Mouse (Mus musculus) MEL (cell line): ENCODE results near the gene Ttc36. TPM values are rescaled to one million over a fixed set of nuclear protein-coding genes. Genes with fewer than 3 reads are reported as not detected.

Experiments used
- DNase-seq: peaks from one replicate; pipeline ENCODE4 v3.0.0; 2011; ENCODE audit warnings: low read depth, low spot score
- H3K27ac ChIP-seq: 2 replicates; pipeline ENCODE4 v1.5.1; 2012; ENCODE audit warnings: low read depth, mild to moderate bottlenecking, control low read depth, low read length, moderate library complexity; ENCODE audit not compliant: control insufficient read depth
- H3K27me3 ChIP-seq, 2 experiments: fragments of 150-350 bp in 1 of 2; sonication (generic) in 1 of 2; 2 replicates each; pipeline ENCODE4 v1.6.1; 2012; ENCODE audit warnings: low read length in 2 of 2, mild to moderate bottlenecking in 2 of 2, improper control_type of control experiment in 1 of 2, moderate library complexity in 1 of 2; ENCODE audit not compliant: insufficient read depth in 2 of 2, control insufficient read depth in 1 of 2
- H3K36me3 ChIP-seq, 2 experiments: 2 replicates each; pipeline ENCODE4 v1.6.1; 2012 to 2014; ENCODE audit warnings: low read length in 2 of 2, improper control_type of control experiment in 1 of 2, inconsistent platforms in 1 of 2, mild to moderate bottlenecking in 1 of 2; ENCODE audit not compliant: insufficient read depth in 2 of 2, control insufficient read depth in 1 of 2
- H3K4me1 ChIP-seq, 2 experiments: fragments of 150-350 bp in 1 of 2; sonication (generic) in 1 of 2; 2 replicates each; pipeline ENCODE4 v1.6.1; 2012; ENCODE audit warnings: low read length in 2 of 2, improper control_type of control experiment in 1 of 2, mild to moderate bottlenecking in 1 of 2; ENCODE audit not compliant: insufficient read depth in 2 of 2, control insufficient read depth in 1 of 2
- H3K4me3 ChIP-seq, 2 experiments: fragments of 150-350 bp in 1 of 2; sonication (generic) in 1 of 2; 2 replicates each; pipeline ENCODE4 v1.5.1; 2012; ENCODE audit warnings: low read depth in 2 of 2, low read length in 2 of 2, mild to moderate bottlenecking in 2 of 2, moderate library complexity in 2 of 2, control low read depth in 1 of 2, improper control_type of control experiment in 1 of 2; ENCODE audit not compliant: control insufficient read depth in 1 of 2, insufficient read depth in 1 of 2
- H3K79me2 ChIP-seq: 2 replicates; pipeline ENCODE4 v1.6.1; 2012; ENCODE audit warnings: mild to moderate bottlenecking, low read length, moderate library complexity; ENCODE audit not compliant: control insufficient read depth, poor library complexity, insufficient read depth
- H3K9ac ChIP-seq: 2 replicates; pipeline ENCODE4 v1.6.1; 2012; ENCODE audit warnings: low read depth, mild to moderate bottlenecking, control low read depth, low read length, moderate library complexity; ENCODE audit not compliant: control insufficient read depth, poor library complexity, severe bottlenecking
- H3K9me3 ChIP-seq: fragments of 150-350 bp; sonication (generic); replicated peaks from 2 replicates; pipeline ENCODE4 v1.6.1; 2012; ENCODE audit warnings: mild to moderate bottlenecking, low read length, improper control_type of control experiment, moderate library complexity; ENCODE audit not compliant: insufficient read depth
- BHLHE40 ChIP-seq: IDR thresholded peaks from 2 replicates; pipeline ENCODE4 v1.6.1; 2012; ENCODE audit warnings: low read depth, mild to moderate bottlenecking, inconsistent platforms, low read length, improper control_type of control experiment, borderline replicate concordance
- CHD1 ChIP-seq: IDR thresholded peaks from 2 replicates; pipeline ENCODE4 v1.6.1; 2012; ENCODE audit warnings: low read depth, mild to moderate bottlenecking, inconsistent platforms, low read length, improper control_type of control experiment
- CHD2 ChIP-seq: IDR thresholded peaks from 2 replicates; pipeline ENCODE4 v1.6.1; 2011; ENCODE audit warnings: low read length, improper control_type of control experiment
- CTCF ChIP-seq, 3 experiments: IDR thresholded peaks in 2 of 3; conservative IDR thresholded peaks in 1 of 3; 2 replicates each; pipeline ENCODE4 v1.5.1; 2011 to 2012; ENCODE audit warnings: low read length in 3 of 3, low read depth in 2 of 3, mild to moderate bottlenecking in 2 of 3, improper control_type of control experiment in 1 of 3, inconsistent platforms in 1 of 3, mixed read lengths in 1 of 3, moderate library complexity in 1 of 3; ENCODE audit not compliant: control insufficient read depth in 1 of 3, insufficient read depth in 1 of 3, poor library complexity in 1 of 3, severe bottlenecking in 1 of 3
- EP300 ChIP-seq, 2 experiments: IDR thresholded peaks; 2 replicates each; pipeline ENCODE4 v1.6.1; 2011; ENCODE audit warnings: improper control_type of control experiment in 2 of 2, low read length in 2 of 2, low read depth in 1 of 2, mild to moderate bottlenecking in 1 of 2
- ETS1 ChIP-seq: IDR thresholded peaks from 2 replicates; pipeline ENCODE4 v1.6.1; 2012; ENCODE audit warnings: low read depth, mild to moderate bottlenecking, inconsistent platforms, low read length, improper control_type of control experiment, moderate library complexity
- GATA1 ChIP-seq: IDR thresholded peaks from 2 replicates; pipeline ENCODE4 v1.6.1; 2011; ENCODE audit warnings: low read depth, low read length, improper control_type of control experiment
- KAT2A ChIP-seq: conservative IDR thresholded peaks from 2 replicates; pipeline ENCODE4 v1.6.1; 2012; ENCODE audit warnings: low read depth, low read length, improper control_type of control experiment, inconsistent platforms
- MAX ChIP-seq: IDR thresholded peaks from 2 replicates; pipeline ENCODE4 v1.6.1; 2011; ENCODE audit warnings: low read length, improper control_type of control experiment
- MAZ ChIP-seq: IDR thresholded peaks from 2 replicates; pipeline ENCODE4 v1.6.1; 2012; ENCODE audit warnings: low read depth, mild to moderate bottlenecking, inconsistent platforms, low read length, improper control_type of control experiment
- MEF2A ChIP-seq: IDR thresholded peaks from 2 replicates; pipeline ENCODE4 v1.6.1; 2014; ENCODE audit warnings: low read depth, mild to moderate bottlenecking, inconsistent platforms, low read length, improper control_type of control experiment; ENCODE audit not compliant: poor library complexity, insufficient replicate concordance, severe bottlenecking; ENCODE audit errors: extremely low read depth
- MYB ChIP-seq: IDR thresholded peaks from 2 replicates; pipeline ENCODE4 v1.6.1; 2011; ENCODE audit warnings: mild to moderate bottlenecking, low read depth, low read length, improper control_type of control experiment
- MYC ChIP-seq: IDR thresholded peaks from 2 replicates; pipeline ENCODE4 v1.6.1; 2011; ENCODE audit warnings: low read depth, mild to moderate bottlenecking, low read length, improper control_type of control experiment, moderate library complexity
- NELFE ChIP-seq: IDR thresholded peaks from 2 replicates; pipeline ENCODE4 v1.6.1; 2011; ENCODE audit warnings: low read depth, low read length, improper control_type of control experiment
- NRF1 ChIP-seq: IDR thresholded peaks from 2 replicates; pipeline ENCODE4 v1.6.1; 2014; ENCODE audit warnings: low read depth, mild to moderate bottlenecking, inconsistent platforms, low read length, improper control_type of control experiment, moderate library complexity; ENCODE audit not compliant: poor library complexity, insufficient read depth, severe bottlenecking
- POLR2A ChIP-seq, 2 experiments: IDR thresholded peaks; 2 replicates each; pipeline ENCODE4 v1.6.1; 2011 to 2012; ENCODE audit warnings: low read length in 2 of 2, mild to moderate bottlenecking in 2 of 2, control low read depth in 1 of 2, improper control_type of control experiment in 1 of 2, low read depth in 1 of 2, moderate library complexity in 1 of 2; ENCODE audit not compliant: control insufficient read depth in 1 of 2, insufficient read depth in 1 of 2, poor library complexity in 1 of 2
- POLR2AphosphoS2 ChIP-seq: IDR thresholded peaks from 2 replicates; pipeline ENCODE4 v1.6.1; 2011; ENCODE audit warnings: low read length, improper control_type of control experiment
- RAD21 ChIP-seq: IDR thresholded peaks from 2 replicates; pipeline ENCODE4 v1.6.1; 2011; ENCODE audit warnings: mild to moderate bottlenecking, low read depth, low read length, improper control_type of control experiment
- SIN3A ChIP-seq: IDR thresholded peaks from 2 replicates; pipeline ENCODE4 v1.6.1; 2012; ENCODE audit warnings: low read length, improper control_type of control experiment, inconsistent platforms
- TAL1 ChIP-seq: IDR thresholded peaks from 2 replicates; pipeline ENCODE4 v1.6.1; 2012; ENCODE audit warnings: mild to moderate bottlenecking, inconsistent platforms, low read length, moderate library complexity, mixed read lengths
- TBP ChIP-seq: IDR thresholded peaks from 2 replicates; pipeline ENCODE4 v1.8.0; 2011; ENCODE audit warnings: low read depth, low read length, improper control_type of control experiment
- ZC3H11A ChIP-seq: IDR thresholded peaks from 2 replicates; pipeline ENCODE4 v1.6.1; 2012; ENCODE audit warnings: low read depth, mild to moderate bottlenecking, inconsistent platforms, low read length, improper control_type of control experiment
- ZKSCAN1 ChIP-seq: IDR thresholded peaks from 2 replicates; pipeline ENCODE4 v1.6.1; 2012; ENCODE audit warnings: low read depth, mild to moderate bottlenecking, inconsistent platforms, low read length, improper control_type of control experiment, moderate library complexity
- ZNF384 ChIP-seq: IDR thresholded peaks from 2 replicates; pipeline ENCODE4 v1.6.1; 2012; ENCODE audit warnings: low read depth, mild to moderate bottlenecking, inconsistent platforms, low read length, improper control_type of control experiment
- polyA plus RNA-seq, 2 experiments: library from polyadenylated mRNA; stranded (reverse) in 1 of 2; unstranded in 1 of 2; fragments of >175 nt in 1 of 2; fragments of >200 nt in 1 of 2; gene quantifications; 2 replicates each; pipeline versions ENCODE4 v1.2.1 to v1.2.4; 2012; ENCODE audit warnings: low replicate concordance in 2 of 2, low read depth in 1 of 2; ENCODE audit not compliant: insufficient read length in 2 of 2, insufficient read depth in 1 of 2, missing spikeins in 1 of 2
- total RNA-seq: library from RNA; depleted of rRNA; stranded (reverse); fragments of 300-350 nt; gene quantifications from 2 replicates; pipeline ENCODE4 v1.2.3, GENCODE M21; 2012

Ttc36 gene
- total and polyA plus RNA-seq, 3 experiments = 0.49 TPM; not detected in 2

- Histone ChIP-seq H3K36me3 (peaks cover 0 to 22% of the 10 kb centered on the region in 2 experiments; a peak in 2 of 4 replicates), H3K4me3 (no peak overlapping the region), H3K9ac (no peak overlapping the region), H3K27ac (no peak overlapping the region), H3K9me3 (no peaks in the 10 kb centered on the region), H3K79me2 (no peaks in the 10 kb centered on the region), H3K4me1 (no peaks in the 10 kb centered on the region), H3K27me3 (no peaks in the 10 kb centered on the region)
- no peak for DNase-seq
- TF ChIP-seq TAL1 (no peak), MYC (no peak), EP300 (IDR thresholded peaks at IDR 0.05; ENCODE audit: low read depth in 1 of 2, low read length in 2 of 2) (no peak), POLR2A (IDR thresholded peaks at IDR 0.05; ENCODE audit: control insufficient read depth in 1 of 2, insufficient read depth in 1 of 2, low read depth in 1 of 2, low read length in 2 of 2, poor library complexity in 1 of 2) (no peak), RAD21 (no peak), CHD2 (no peak), POLR2AphosphoS2 (no peak)
These were observed 29.5 kb upstream of the Ttc36 start for GRCm38 (mm10) chr9:44832356-44832755.

DNA sequence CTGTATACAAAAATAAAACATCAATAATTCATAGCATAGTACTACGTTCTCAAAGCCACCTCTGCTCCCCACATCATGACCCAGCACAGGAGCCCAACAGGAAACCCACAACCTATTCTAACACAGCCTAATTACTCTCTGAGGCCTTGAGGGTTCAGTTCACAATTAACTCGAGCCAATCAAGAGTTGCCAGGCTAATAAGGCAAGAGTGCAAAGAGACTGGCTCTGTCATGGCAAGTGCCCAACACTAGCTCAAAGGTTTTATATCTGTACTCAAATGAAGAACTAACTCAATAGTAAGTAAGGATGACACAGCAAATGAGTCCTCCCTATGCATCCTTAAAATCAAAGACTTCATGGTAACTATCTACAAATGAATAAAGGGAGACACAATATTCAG lies 27.6 kb upstream of the Ttc36 start:
- Histone ChIP-seq H3K27me3 (no peaks in the 10 kb centered on the region), H3K9ac (no peak overlapping the region), H3K36me3 (peaks cover 0 to 25% of the 10 kb centered on the region in 2 experiments; a peak in 2 of 4 replicates), H3K9me3 (no peaks in the 10 kb centered on the region), H3K4me1 (no peaks in the 10 kb centered on the region), H3K79me2 (no peaks in the 10 kb centered on the region), H3K27ac (no peak overlapping the region), H3K4me3 (no peak overlapping the region)
- DNase-seq = no peak
- TF ChIP-seq MAZ (no peak), EP300 (IDR thresholded peaks at IDR 0.05; ENCODE audit: low read depth in 1 of 2, low read length in 2 of 2) (no peak), GATA1 (no peak), CHD1 (no peak), BHLHE40 (no peak), ZC3H11A (no peak), TBP (no peak), NELFE (no peak), SIN3A (no peak), TAL1 (no peak), ZNF384 (no peak)

- H3K9ac ChIP-seq = no peak overlapping the region
- no peaks in the 10 kb centered on the region for H3K9me3 ChIP-seq
- no peak overlapping the region for H3K4me3 ChIP-seq
- no peak for DNase-seq
- H3K27ac ChIP-seq = no peak overlapping the region
- no peaks in the 10 kb centered on the region for H3K4me1 ChIP-seq
- peaks cover 0 to 36% of the 10 kb centered on the region in 2 experiments; a peak in 2 of 4 replicates for H3K36me3 ChIP-seq
- H3K27me3 ChIP-seq = no peaks in the 10 kb centered on the region
- TF ChIP-seq MAX (no peak), ETS1 (no peak), MYC (no peak), KAT2A (no peak), ZKSCAN1 (no peak), MEF2A (no peak), BHLHE40 (no peak), CTCF (IDR thresholded peaks at IDR 0.05 in 2 of 3, conservative IDR thresholded peaks at IDR 0.05 in 1 of 3; ENCODE audit: control insufficient read depth in 1 of 3, insufficient read depth in 1 of 3, low read depth in 2 of 3, low read length in 3 of 3, poor library complexity in 1 of 3, severe bottlenecking in 1 of 3) (no peak), MYB (no peak), NRF1 (no peak), SIN3A (no peak), CHD2 (no peak)
- H3K79me2 ChIP-seq = no peaks in the 10 kb centered on the region
These were observed 26.1 kb upstream of the Ttc36 start for GRCm38 (mm10) chr9:44828944-44829343.
